Mouse (Mus musculus) embryonic fibroblast, embryonic 13.5 days (primary cell): ENCODE results near the gene Homer3. TPM values are rescaled to one million over a fixed set of nuclear protein-coding genes. Genes with fewer than 3 reads are reported as not detected.

Experiments used
- H3K27ac ChIP-seq: 2 replicates; pipeline ENCODE4 v1.5.1; 2012; ENCODE audit warnings: low read length, control low read depth, inconsistent platforms; ENCODE audit not compliant: insufficient read depth
- H3K4me1 ChIP-seq: 2 replicates; pipeline ENCODE4 v1.6.1; 2011; ENCODE audit warnings: low read length; ENCODE audit not compliant: control insufficient read depth, insufficient read depth
- H3K4me3 ChIP-seq: 2 replicates; pipeline ENCODE4 v1.5.1; 2011; ENCODE audit warnings: mild to moderate bottlenecking, control low read depth, low read length; ENCODE audit not compliant: insufficient read depth
- CTCF ChIP-seq: IDR thresholded peaks from 2 replicates; pipeline ENCODE4 v1.5.1; 2011; ENCODE audit warnings: mild to moderate bottlenecking, control low read depth, low read length, moderate library complexity, borderline replicate concordance; ENCODE audit not compliant: insufficient read depth
- POLR2A ChIP-seq: IDR thresholded peaks from 2 replicates; pipeline ENCODE4 v1.6.1; 2011; ENCODE audit warnings: low read depth, mild to moderate bottlenecking, control low read depth, low read length, moderate library complexity
- polyA plus RNA-seq: library from polyadenylated mRNA; stranded (reverse); fragments of >200 nt; gene quantifications from 2 replicates; pipeline ENCODE4 v1.2.4, GENCODE M21; 2011; ENCODE audit warnings: low read depth; ENCODE audit not compliant: missing spikeins, insufficient read length

Homer3 gene
- polyA plus RNA-seq, 1 experiment, result 42.2 TPM

- H3K4me1 ChIP-seq, result no peaks in the 10 kb centered on the region
- TF ChIP-seq POLR2A (no peak), CTCF (no peak)
- no peak overlapping the region for H3K4me3 ChIP-seq
- no peak overlapping the region for H3K27ac ChIP-seq
Measured at GRCm38 (mm10) chr8:70258600-70258999, 24.0 kb upstream of the Homer3 start.

GRCm38 (mm10) chr8:70259043-70259442 is 23.6 kb upstream of the Homer3 start:
- Histone ChIP-seq H3K27ac (no peak overlapping the region), H3K4me3 (no peak overlapping the region), H3K4me1 (no peaks in the 10 kb centered on the region)
- TF ChIP-seq CTCF (no peak), POLR2A (no peak)

- H3K4me1 ChIP-seq, result no peaks in the 10 kb centered on the region
- TF ChIP-seq POLR2A (no peak), CTCF (no peak)
- H3K4me3 ChIP-seq, result no peak overlapping the region
- H3K27ac ChIP-seq, result no peak overlapping the region
Measured at GRCm38 (mm10) chr8:70267674-70268073, 15.0 kb upstream of the Homer3 start.

GRCm38 (mm10) chr8:70268311-70268710 is 14.3 kb upstream of the Homer3 start:
- no peak overlapping the region for H3K27ac ChIP-seq
- no peaks in the 10 kb centered on the region for H3K4me1 ChIP-seq
- TF ChIP-seq POLR2A, result no peak
- no peak for TF ChIP-seq CTCF
- no peak overlapping the region for H3K4me3 ChIP-seq

- Histone ChIP-seq H3K4me3 (no peak overlapping the region), H3K4me1 (no peaks in the 10 kb centered on the region), H3K27ac (no peak overlapping the region)
- no peak for TF ChIP-seq CTCF
- TF ChIP-seq POLR2A, result no peak
Measured at GRCm38 (mm10) chr8:70268799-70269565, 13.6 kb upstream of the Homer3 start.

- no peak overlapping the region for H3K27ac ChIP-seq
- H3K4me1 ChIP-seq, result no peaks in the 10 kb centered on the region
- no peak overlapping the region for H3K4me3 ChIP-seq
- TF ChIP-seq CTCF (no peak), POLR2A (no peak)
Measured at GRCm38 (mm10) chr8:70272949-70273348, 9.7 kb upstream of the Homer3 start.

- no peak overlapping the region for H3K4me3 ChIP-seq
- H3K4me1 ChIP-seq, result no peaks in the 10 kb centered on the region
- H3K27ac ChIP-seq, result no peak overlapping the region
- TF ChIP-seq CTCF (no peak), POLR2A (no peak)
Measured at GRCm38 (mm10) chr8:70274350-70274749, 8.3 kb upstream of the Homer3 start.

- TF ChIP-seq CTCF (no peak), POLR2A (no peak)
- no peaks in the 10 kb centered on the region for H3K4me1 ChIP-seq
- no peak overlapping the region for H3K4me3 ChIP-seq
- H3K27ac ChIP-seq, result no peak overlapping the region
Measured at GRCm38 (mm10) chr8:70276476-70276875, 6.2 kb upstream of the Homer3 start.

- H3K27ac ChIP-seq, result no peak overlapping the region
- TF ChIP-seq POLR2A, result no peak
- TF ChIP-seq CTCF, result no peak
Measured at GRCm38 (mm10) chr8:70278175-70278574, 4.5 kb upstream of the Homer3 start.

GRCm38 (mm10) chr8:70279266-70279665 is 3.4 kb upstream of the Homer3 start:
- H3K27ac ChIP-seq, result no peak overlapping the region
- no peaks in the 10 kb centered on the region for H3K4me1 ChIP-seq
- no peak overlapping the region for H3K4me3 ChIP-seq
- no peak for TF ChIP-seq CTCF
- TF ChIP-seq POLR2A, result no peak

More at GRCm38 (mm10) chr8:70278175-70278574, 4.5 kb upstream of the Homer3 start:
- Histone ChIP-seq H3K4me1 (no peaks in the 10 kb centered on the region), H3K4me3 (no peak overlapping the region)

- TF ChIP-seq CTCF, result no peak
- no peak for TF ChIP-seq POLR2A
- no peak overlapping the region for H3K4me3 ChIP-seq
- H3K27ac ChIP-seq, result no peak overlapping the region
- no peaks in the 10 kb centered on the region for H3K4me1 ChIP-seq
Measured at GRCm38 (mm10) chr8:70281001-70281400, 1.6 kb upstream of the Homer3 start.
